ENCODE assay signal across 8 mouse cellular contexts in the genomic region with DNA sequence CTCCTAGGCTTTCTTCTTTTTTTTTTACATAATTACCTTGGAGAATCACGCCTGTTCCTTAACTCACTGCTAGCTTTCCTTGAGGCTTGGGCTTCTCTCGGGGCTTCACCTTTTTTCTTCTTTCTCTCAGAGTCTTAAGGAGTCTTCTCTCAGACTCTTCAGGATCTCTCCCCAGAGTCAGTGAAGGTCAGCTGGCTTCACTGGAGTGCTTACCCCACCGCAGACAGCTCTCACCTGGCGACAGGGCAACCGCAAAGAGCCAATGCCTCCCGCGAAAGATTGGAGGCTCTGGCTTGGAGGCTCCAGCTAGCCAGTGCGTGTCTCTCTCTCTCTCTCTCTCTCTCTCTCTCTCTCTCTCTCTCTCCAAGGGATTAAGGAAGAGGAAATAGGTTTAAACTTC.
DNase-seq lines count a peak whose midpoint lies in the region; ATAC-seq and TF ChIP-seq lines count a peak whose summit lies in the region.

No protein-coding gene starts in this region.

- H3K4me1 ChIP-seq in embryonic facial prominence, embryonic 15.5 days = no peaks in the 10 kb centered on the region
- no peaks in the 10 kb centered on the region for H3K4me1 ChIP-seq in hindbrain, postnatal 0 days (ENCODE audit: insufficient read depth, low read length)
- no peaks in the 10 kb centered on the region for H3K4me1 ChIP-seq in olfactory bulb, adult 2 months (ENCODE audit: control insufficient read depth, insufficient read depth, low read length)
- H3K4me1 ChIP-seq in liver, embryonic 12.5 days = no peaks in the 10 kb centered on the region

- H3K27ac ChIP-seq in layer of hippocampus, adult 2 months = peak overlapping the region; percentile 94
- no peak overlapping the region for H3K27ac ChIP-seq in embryonic facial prominence, embryonic 15.5 days (replicated peaks)
- H3K27ac ChIP-seq in hindbrain, postnatal 0 days = peak overlapping the region; percentile 56; the same call in 1 of the 2 replicates
- H3K27ac ChIP-seq in olfactory bulb, adult 2 months (ENCODE audit: insufficient read depth, low read depth, low read length) = no peak overlapping the region
- no peak overlapping the region for H3K27ac ChIP-seq in liver, embryonic 12.5 days

- no peak for TF ChIP-seq POLR2A in olfactory bulb, adult 2 months (IDR thresholded peaks at IDR 0.05; ENCODE audit: insufficient read depth, low read depth, low read length)

- peak overlapping the region; percentile 71 for H3K4me2 ChIP-seq in embryonic facial prominence, embryonic 15.5 days (replicated peaks)
- H3K4me2 ChIP-seq in hindbrain, postnatal 0 days (ENCODE audit: low read depth, low read length) = peak overlapping the region; percentile 64
- no peak overlapping the region for H3K4me2 ChIP-seq in liver, embryonic 12.5 days

- no peak for TF ChIP-seq CTCF in layer of hippocampus, adult 2 months (conservative IDR thresholded peaks at IDR 0.05)
- no peak for TF ChIP-seq CTCF in hindbrain, postnatal 0 days (IDR thresholded peaks at IDR 0.05; ENCODE audit: low read depth)
- no peak for TF ChIP-seq CTCF in olfactory bulb, adult 2 months (IDR thresholded peaks at IDR 0.05; ENCODE audit: insufficient read depth, low read depth, low read length)

- ATAC-seq in embryonic facial prominence, embryonic 15.5 days (ENCODE audit: insufficient number of reproducible peaks, low FRiP score, low TSS enrichment, low read depth) = no peak
- ATAC-seq in hindbrain, postnatal 0 days = no peak
- ATAC-seq in megakaryocyte-erythroid progenitor cell, adult 5-6 weeks (replicated peaks; ENCODE audit: low FRiP score, low TSS enrichment, poor library complexity, severe bottlenecking) = no peak
- no peak for ATAC-seq in liver, embryonic 12.5 days

- H3K9me3 ChIP-seq in embryonic facial prominence, embryonic 15.5 days (replicated peaks) = no peaks in the 10 kb centered on the region
- H3K9me3 ChIP-seq in hindbrain, postnatal 0 days (ENCODE audit: low read length) = no peaks in the 10 kb centered on the region
- no peaks in the 10 kb centered on the region for H3K9me3 ChIP-seq in liver, embryonic 12.5 days (replicated peaks)

- WGBS in embryonic facial prominence, embryonic 15.5 days = 13% methylated on average over 8 of the region's 8 CpGs
- WGBS in hindbrain, postnatal 0 days = 19% methylated on average over 8 of the region's 8 CpGs
- 22% methylated on average over 8 of the region's 8 CpGs for WGBS in olfactory bulb, adult 2 months
- 7% methylated on average over 8 of the region's 8 CpGs for WGBS in liver, embryonic 12.5 days (ENCODE audit: insufficient replicate concordance)

- DNase-seq in layer of hippocampus, adult 2 months (ENCODE audit: low spot score in 2 of 2) = no peak
- DNase-seq in layer of hippocampus, adult 8-10 months (ENCODE audit: low spot score in 2 of 2) = no peak
- no peak for DNase-seq in hindbrain, postnatal 0 days (ENCODE audit: low spot score)
- DNase-seq in lung, adult 18-20 months = no peak

- peaks cover 41% of the 10 kb centered on the region for H3K27me3 ChIP-seq in embryonic facial prominence, embryonic 15.5 days
- H3K27me3 ChIP-seq in hindbrain, postnatal 0 days (ENCODE audit: insufficient read depth, low read length) = no peaks in the 10 kb centered on the region; the same call in 1 of the 2 replicates
- peaks cover 44% of the 10 kb centered on the region for H3K27me3 ChIP-seq in liver, embryonic 12.5 days (replicated peaks)

- peak overlapping the region; percentile 58 for H3K4me3 ChIP-seq in layer of hippocampus, adult 2 months
- peak overlapping the region; percentile 43 for H3K4me3 ChIP-seq in embryonic facial prominence, embryonic 15.5 days (replicated peaks)
- H3K4me3 ChIP-seq in hindbrain, postnatal 0 days (ENCODE audit: low read length) = peak overlapping the region; percentile 46
- peak overlapping the region; percentile 67 for H3K4me3 ChIP-seq in olfactory bulb, adult 2 months (ENCODE audit: insufficient read depth, low read depth, low read length)
- H3K4me3 ChIP-seq in liver, embryonic 12.5 days = no peak overlapping the region

- H3K36me3 ChIP-seq in embryonic facial prominence, embryonic 15.5 days = no peaks in the 10 kb centered on the region
- H3K36me3 ChIP-seq in hindbrain, postnatal 0 days (ENCODE audit: insufficient read depth, low read length) = no peaks in the 10 kb centered on the region
- H3K36me3 ChIP-seq in liver, embryonic 12.5 days = no peaks in the 10 kb centered on the region

- H3K9ac ChIP-seq in embryonic facial prominence, embryonic 15.5 days = no peak overlapping the region
- no peak overlapping the region for H3K9ac ChIP-seq in hindbrain, postnatal 0 days (replicated peaks; ENCODE audit: low read length)
- no peak overlapping the region for H3K9ac ChIP-seq in liver, embryonic 12.5 days

Comparison
In these comparisons a context has a peak if more than half of its experiments do, and no peak if none do; other contexts are left out.
1. H3K27ac ChIP-seq: peak in layer of hippocampus, adult 2 months (single experiment) and hindbrain, postnatal 0 days (single experiment); none in embryonic facial prominence, embryonic 15.5 days (single experiment), olfactory bulb, adult 2 months (single experiment) and liver, embryonic 12.5 days (single experiment).